Mouse (Mus musculus) right cerebral cortex, postnatal 10 days (tissue): ENCODE data around the gene Eps8l2.
A peak's percentile ranks its signal among the peaks of the same experiment; 100 is the strongest.

Experiments used
- DNase-seq, 2 experiments: peaks; one replicate each; pipeline ENCODE4 v3.0.0; 2021; ENCODE audit warnings: low spot score in 2 of 2

The Eps8l2 gene

DNA sequence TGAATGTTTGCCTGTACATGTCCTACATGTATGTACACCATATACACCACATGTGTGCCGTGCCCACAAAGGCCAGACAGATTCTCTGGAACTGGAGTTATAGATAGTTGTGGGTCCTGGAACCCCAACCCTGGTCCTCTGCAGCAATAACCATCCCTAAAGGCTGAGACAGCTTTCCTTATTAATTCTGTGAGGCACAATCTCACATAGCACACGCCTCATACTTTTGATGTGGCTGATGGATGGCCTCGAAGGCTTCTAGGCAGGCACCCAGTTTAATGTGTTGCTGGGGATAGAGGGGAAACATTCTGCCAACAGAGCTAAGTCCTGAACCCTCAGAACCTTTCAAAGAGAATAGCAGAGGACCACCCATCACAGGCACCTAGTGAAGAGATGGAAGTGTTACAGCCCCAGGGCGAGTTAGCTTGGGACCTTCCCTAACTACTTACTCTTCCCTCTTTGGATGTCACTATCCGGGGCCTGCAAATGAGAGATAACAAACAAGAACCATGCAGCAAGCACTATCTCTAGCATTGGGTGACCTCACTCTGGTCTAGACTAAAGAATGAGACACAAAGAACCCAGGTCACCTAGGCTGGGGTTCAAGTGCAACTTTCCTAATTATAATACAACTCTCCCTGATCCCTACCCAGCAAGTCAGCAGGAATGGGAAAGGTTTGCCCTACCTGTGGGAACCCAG is 25.8 kb downstream of the Eps8l2 start:
- no peak for DNase-seq

- no peak for DNase-seq
These were observed 26.4 kb downstream of the Eps8l2 start for GRCm38 (mm10) chr7:141365049-141365445.

- DNase-seq, result no peak
These were observed 28.7 kb downstream of the Eps8l2 start for GRCm38 (mm10) chr7:141367358-141367757.

DNA sequence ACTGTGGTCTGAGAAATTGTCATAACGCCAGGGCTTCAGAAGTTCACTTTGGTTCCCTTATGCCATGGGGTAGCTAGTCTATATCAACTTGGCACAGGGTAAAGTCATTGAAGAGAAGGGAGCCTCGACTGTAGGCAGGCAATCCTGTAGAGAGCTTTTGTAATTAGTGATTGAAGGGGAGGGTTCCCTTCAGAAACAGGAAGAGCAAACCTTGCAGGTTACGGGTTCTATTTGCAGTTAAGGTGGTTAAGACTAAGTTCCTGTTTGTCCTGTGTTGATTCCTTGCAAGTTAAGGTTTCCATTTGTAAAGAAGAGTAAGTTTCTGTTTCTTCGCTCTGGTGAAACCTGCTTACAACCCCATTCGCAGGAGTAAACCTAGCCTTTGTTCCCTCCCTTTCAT is 31.2 kb downstream of the Eps8l2 start:
- no peak for DNase-seq

GRCm38 (mm10) chr7:141371942-141372595 is 33.4 kb downstream of the Eps8l2 start:
- no peak for DNase-seq

GRCm38 (mm10) chr7:141373611-141374010 is 34.9 kb downstream of the Eps8l2 start:
- DNase-seq, result no peak

- DNase-seq, result no peak
These were observed 35.7 kb downstream of the Eps8l2 start for GRCm38 (mm10) chr7:141374399-141374798.

DNA sequence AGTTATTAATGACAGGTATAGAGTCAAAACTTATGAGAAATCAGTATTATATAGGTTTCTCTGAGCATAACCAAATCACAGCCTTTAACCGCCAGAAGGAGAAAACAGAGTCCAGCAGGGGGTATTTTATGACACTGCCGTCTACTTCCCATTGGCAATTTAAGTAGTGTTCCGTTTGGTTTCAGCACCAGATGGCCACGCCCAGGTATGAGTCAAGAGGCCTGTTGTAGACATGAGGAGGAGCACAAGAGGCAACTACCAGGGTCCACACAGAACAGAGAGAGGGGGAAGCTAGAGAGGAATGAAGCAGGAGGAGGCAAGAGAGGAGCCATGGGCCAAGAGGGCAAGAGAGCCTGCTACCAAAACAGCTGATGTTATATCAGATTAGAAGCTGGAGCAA is 40.9 kb downstream of the Eps8l2 start:
- no peak for DNase-seq

DNA sequence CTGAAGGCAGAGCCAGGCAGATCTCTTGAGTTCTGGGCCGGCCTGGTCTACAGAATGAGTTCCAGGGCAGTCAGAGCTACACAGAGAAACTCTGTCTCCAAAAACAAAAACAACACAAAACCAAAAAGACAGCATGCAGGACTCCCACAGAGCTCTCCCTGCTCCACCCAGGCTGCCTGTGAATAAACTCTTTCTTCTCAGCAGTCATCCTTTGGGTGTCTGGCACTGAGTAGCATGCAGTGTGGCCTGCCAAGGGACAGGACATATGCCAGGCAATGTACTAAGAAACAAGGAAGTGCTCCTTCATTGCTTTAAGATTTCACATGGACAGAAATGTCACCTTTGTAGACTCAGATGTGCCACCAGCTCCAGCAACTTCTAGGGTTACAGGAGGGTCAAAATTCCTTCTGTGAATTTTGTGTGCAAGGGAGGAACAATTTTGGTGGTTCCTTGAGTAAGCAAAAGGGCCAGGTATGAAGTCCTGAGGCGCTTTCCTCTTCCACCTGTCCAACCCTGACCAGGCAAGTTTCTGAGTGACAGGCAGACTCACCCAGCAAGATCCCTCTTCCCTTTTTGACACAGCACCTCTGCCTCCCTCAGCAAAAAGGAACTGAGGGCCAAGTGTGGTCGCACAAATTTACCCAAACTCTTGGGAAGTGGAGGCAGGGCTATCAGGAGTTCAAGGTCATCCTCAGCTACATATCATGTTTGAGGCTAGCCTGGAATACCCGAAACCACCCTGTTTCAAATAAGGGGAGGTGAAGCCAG is 42.6 kb downstream of the Eps8l2 start:
- DNase-seq, result no peak

- DNase-seq, result no peak
These were observed 49.3 kb downstream of the Eps8l2 start for GRCm38 (mm10) chr7:141387807-141388486.

GRCm38 (mm10) chr7:141388487-141389109 is 49.9 kb downstream of the Eps8l2 start:
- no peak for DNase-seq

- DNase-seq, result no peak
These were observed 51.9 kb downstream of the Eps8l2 start for GRCm38 (mm10) chr7:141390326-141391259.

- DNase-seq, result peak; percentile 97 to 98
These were observed 53.2 kb downstream of the Eps8l2 start, which contains the start of gene Taldo1 for GRCm38 (mm10) chr7:141391625-141392551. TSS of gene Taldo1 (plus strand) at chr7:141392199.

DNA sequence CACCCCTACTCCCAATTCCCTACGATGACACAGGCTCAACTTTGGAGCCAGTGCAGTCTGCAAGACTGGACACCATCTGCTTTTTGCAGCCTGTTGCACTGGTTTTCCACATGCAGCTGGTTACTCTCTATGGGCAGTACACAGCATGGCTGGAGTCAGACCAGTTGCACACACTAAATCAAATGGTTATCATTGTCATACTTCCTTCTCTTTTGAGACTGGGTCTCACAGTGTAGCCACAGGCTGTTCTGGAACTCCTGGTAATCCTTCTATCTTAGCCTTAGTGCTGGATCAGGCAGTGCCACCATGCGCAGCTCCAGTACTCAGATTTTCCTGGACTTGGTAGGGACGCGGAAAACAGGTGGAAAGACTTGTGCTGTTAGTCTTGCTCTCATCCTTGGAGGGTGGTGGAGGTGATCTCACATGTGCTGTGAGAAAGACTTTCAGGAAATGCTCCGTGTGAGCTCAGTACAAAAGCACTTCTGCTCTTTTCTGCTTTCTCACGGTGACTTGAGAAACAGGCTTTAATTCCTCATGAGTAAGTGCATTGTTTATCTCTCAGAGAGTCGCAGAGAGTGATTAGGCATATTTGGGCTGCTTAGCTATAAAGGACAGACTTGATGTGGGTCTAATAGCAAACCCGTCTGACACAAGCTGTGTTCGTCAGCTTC is 54.0 kb downstream of the Eps8l2 start:
- no peak for DNase-seq

DNA sequence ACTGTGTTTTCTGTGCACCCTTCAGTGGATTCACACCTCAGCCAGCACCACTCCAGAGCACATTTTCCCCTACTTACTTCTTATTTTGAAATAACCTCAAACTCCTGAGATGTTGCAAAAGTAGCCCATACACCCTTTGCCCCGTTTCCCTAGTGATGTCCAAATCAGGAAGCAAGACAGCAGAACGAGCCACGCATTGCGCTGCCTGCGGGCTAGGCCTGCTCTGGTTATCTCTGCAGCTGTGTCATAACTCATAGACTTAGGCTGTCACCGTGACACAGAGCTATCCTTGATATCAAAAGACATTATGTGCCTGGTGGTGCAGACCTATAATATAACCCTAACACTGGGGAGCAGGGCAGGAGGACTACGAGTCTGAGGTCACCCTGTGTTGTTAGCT is 55.5 kb downstream of the Eps8l2 start:
- no peak for DNase-seq

DNA sequence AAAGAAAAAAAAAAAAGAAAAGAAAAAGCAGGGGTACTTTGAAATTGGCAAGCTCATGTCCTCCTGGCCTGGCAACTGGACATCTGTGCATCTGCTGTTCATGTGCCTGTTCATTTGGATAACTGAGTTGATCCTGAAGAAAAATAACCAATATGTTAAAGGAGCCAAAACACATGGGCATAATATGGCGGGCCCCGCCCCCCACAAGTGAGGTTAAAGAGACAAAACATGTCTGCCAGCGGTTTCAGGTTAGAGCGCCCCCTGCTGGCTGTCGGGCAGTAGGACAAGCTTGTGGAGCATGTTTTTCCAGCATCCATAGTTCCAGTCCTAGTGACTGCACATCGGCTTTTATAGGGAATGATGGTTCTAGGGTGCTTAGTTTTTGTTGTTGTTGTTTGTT is 56.1 kb downstream of the Eps8l2 start:
- peak; percentile 59 to 74 for DNase-seq

DNA sequence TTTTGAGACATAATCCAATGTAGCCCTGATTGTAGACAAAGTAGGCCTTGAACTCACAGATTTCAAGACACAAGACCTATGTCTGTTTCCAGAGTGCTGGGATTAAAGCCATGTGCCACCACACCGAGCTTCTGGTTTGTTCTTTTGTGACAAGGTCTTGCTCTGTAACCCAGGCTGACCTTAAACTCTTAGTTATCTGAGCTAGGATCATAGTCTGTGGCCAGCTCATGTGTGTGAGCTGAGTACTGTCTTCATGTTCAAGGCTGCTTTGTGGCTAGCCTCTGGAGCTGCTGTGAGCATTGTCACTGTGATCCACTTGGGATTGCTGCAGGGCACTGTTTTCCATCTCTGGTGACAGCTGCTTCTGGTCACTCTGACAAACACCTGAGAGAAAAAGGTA is 56.7 kb downstream of the Eps8l2 start:
- DNase-seq, result no peak

GRCm38 (mm10) chr7:141403305-141403704 is 64.6 kb downstream of the Eps8l2 start:
- DNase-seq, result peak in 1 of 2 experiments; percentile 64

DNA sequence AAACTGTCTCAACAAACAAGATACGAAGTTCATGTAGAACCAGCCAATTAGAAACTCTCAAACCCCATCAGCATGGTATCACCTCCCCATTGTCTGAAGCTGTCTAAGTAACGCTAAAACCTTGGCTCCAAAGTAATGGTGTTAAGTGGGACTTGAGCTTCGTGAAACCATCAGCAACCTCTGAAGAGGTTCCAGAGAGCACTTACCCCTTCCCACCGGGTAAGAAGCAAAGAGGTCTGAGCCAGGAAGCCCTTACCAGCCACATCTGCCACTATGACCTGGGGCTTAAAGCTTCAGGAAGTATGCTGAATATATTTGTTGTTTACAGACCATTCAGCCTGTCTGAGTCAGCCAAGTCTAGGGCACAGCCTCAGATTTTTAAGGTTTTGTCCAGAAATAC is 66.8 kb downstream of the Eps8l2 start:
- no peak for DNase-seq
